Mouse (Mus musculus) adrenal gland, postnatal 25 days (tissue): ENCODE measurements around the gene Sell. TPM values are rescaled to one million over a fixed set of nuclear protein-coding genes. Genes with fewer than 3 reads are reported as not detected.

ENCODE experiments used
- total RNA-seq: library from RNA; stranded (reverse); gene quantifications from 2 replicates; pipeline ENCODE4 v1.2.3, GENCODE M21; 2021

Gene Sell
- total RNA-seq, 1 experiment from 2014 or later: 0.70 TPM

Other genes with a start within 250 kb of the Sell start
- 19.7 and 24.5 TPM in 2 replicates for gene Scyl3, start 132.9 kb upstream of the Sell start, total RNA-seq
- 2.3 and 2.9 TPM in 2 replicates for gene BC055324, start 67.2 kb upstream of the Sell start, total RNA-seq
- 5.2 and 5.5 TPM in 2 replicates for gene Mettl18, start 67.1 kb upstream of the Sell start, total RNA-seq
- 2.5 and 3.0 TPM in 2 replicates for gene Sele, start 13.7 kb upstream of the Sell start, total RNA-seq
- gene Selp, start 53.3 kb downstream of the Sell start, total RNA-seq: 0.38 and 0.39 TPM in 2 replicates
- 12.9 and 17.4 TPM in 2 replicates for gene F5, start 89.9 kb downstream of the Sell start, total RNA-seq
- gene Slc19a2, start 187.1 kb downstream of the Sell start, total RNA-seq: 26.9 and 31.0 TPM in 2 replicates
- 9.3 and 14.2 TPM in 2 replicates for gene Ccdc181, start 213.6 kb downstream of the Sell start, total RNA-seq
- gene Nme7, start 242.1 kb downstream of the Sell start, total RNA-seq: 18.3 and 20.1 TPM in 2 replicates
- 27.5 and 30.0 TPM in 2 replicates for gene Blzf1, start 245.5 kb downstream of the Sell start, total RNA-seq